Comparison of ENCODE assay signal across 8 mouse cellular contexts in the genomic region with DNA sequence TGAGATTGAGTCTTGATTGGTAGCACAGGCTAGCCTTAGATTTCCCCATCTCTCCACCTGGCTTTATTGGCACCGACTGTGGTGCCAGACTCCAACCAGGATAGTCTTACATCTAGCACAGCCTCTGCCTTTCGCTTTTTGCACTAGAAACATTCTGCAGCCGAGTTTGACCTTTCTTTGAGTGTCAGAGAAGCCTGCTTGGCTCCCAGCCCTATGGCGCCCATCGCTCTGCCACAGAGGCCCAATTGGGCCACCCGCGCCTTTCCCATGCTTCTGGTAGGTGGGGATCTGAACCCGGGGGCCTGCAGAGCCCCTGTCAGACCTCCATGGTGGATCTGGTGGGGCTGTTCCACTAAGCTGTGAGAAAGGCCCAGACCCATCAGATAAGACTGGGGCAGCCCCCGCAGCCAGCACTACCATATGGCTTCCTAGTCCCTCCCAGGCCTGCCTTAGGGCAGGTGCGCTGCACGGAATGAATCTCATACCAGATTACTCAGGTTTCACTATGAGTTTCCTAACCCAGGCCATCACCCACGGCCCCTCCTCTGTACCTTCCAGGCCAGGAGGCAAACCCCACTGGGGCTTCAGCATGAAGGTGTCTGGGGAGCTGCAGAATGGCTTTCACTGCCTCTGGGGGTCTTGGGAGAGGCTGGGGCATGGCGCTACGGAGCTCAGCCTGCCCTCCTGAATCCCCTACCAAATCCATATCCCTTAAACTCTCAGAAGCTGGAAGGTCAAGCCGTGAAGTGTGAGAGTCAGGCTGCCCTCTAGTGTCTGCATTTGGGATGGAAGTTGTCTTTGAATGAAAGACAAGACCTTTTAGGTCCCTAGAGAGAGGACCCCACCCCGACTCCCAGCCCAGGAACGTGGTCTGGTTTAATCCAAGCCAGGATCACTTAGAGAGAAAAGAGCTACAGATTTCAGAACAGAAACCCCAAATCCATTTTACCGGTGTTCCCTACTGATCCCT. TPM values are rescaled to one million over a fixed set of nuclear protein-coding genes. Genes with fewer than 3 reads are reported as not detected.
DNase-seq lines count a peak whose midpoint lies in the region; ATAC-seq and TF ChIP-seq lines count a peak whose summit lies in the region.
"Had no signal": no experiment of that assay in that cellular context is flagged by ENCODE, and none has a peak within 500 bp of the region (broad histone marks: within the 10 kb centered on the region; RNA-seq: fewer than 3 reads in every experiment).

No protein-coding gene starts in this region.

- H3K27me3 ChIP-seq in intestine, postnatal 0 days (replicated peaks; ENCODE audit: control insufficient read depth, insufficient read depth, low read length) = no peaks in the 10 kb centered on the region
- H3K27me3 ChIP-seq in intestine, embryonic 16.5 days (replicated peaks; ENCODE audit: control insufficient read depth, insufficient read depth, low read length) = no peaks in the 10 kb centered on the region
- H3K27me3 ChIP-seq in CH12.LX (replicated peaks) = peaks cover 9% of the 10 kb centered on the region
- H3K27me3 ChIP-seq in hindbrain, postnatal 0 days (ENCODE audit: insufficient read depth, low read length) = no peaks in the 10 kb centered on the region
- no peaks in the 10 kb centered on the region for H3K27me3 ChIP-seq in midbrain, embryonic 14.5 days (ENCODE audit: control insufficient read depth, insufficient read depth, low read length)

- peak; percentile 77 for TF ChIP-seq CTCF in intestine, postnatal 0 days (IDR thresholded peaks at IDR 0.05; ENCODE audit: low read depth)
- TF ChIP-seq CTCF in CH12.LX (conservative IDR thresholded peaks at IDR 0.05 in 1 of 2, IDR thresholded peaks at IDR 0.05 in 1 of 2; ENCODE audit: low read depth in 2 of 2, low read length in 2 of 2) = peak; percentile 67 to 70
- TF ChIP-seq CTCF in hindbrain, postnatal 0 days (IDR thresholded peaks at IDR 0.05; ENCODE audit: low read depth) = peak; percentile 76

- no peak overlapping the region for H3K27ac ChIP-seq in intestine, postnatal 0 days (ENCODE audit: low read depth, low read length)
- no peak overlapping the region for H3K27ac ChIP-seq in intestine, embryonic 16.5 days (ENCODE audit: low read length)
- no peak overlapping the region for H3K27ac ChIP-seq in CH12.LX (ENCODE audit: insufficient read depth, low read depth)
- H3K27ac ChIP-seq in hindbrain, postnatal 0 days = no peak overlapping the region
- H3K27ac ChIP-seq in midbrain, embryonic 14.5 days (replicated peaks; ENCODE audit: low read depth, low read length) = no peak overlapping the region
- H3K27ac ChIP-seq: heart, embryonic 13.5 days had no signal

- in situ Hi-C loops in CH12.LX (cut with MboI; ENCODE audit: low pct_ligation_motif_present, low pct_unique_long_range_greater_than_20kb, low sequenced_read_pairs) = loop anchor here (5.0 to 25.0 kb wide), 4 partner anchors 81 to 764 kb away; no protein-coding TSS in a partner anchor

- DNase-seq in CH12.LX (ENCODE audit: extremely low read depth) (peak; percentile 83), ZHBTc4 (ENCODE audit: low read depth, low spot score) (peak; percentile 88)
- peak; percentile 65 for DNase-seq in hindbrain, postnatal 0 days (ENCODE audit: low spot score)
- DNase-seq in midbrain, embryonic 14.5 days = peak; percentile 75
- no peak for DNase-seq in right cerebral cortex, postnatal 10 days (ENCODE audit: low spot score in 2 of 2)

- H3K4me2 ChIP-seq in intestine, postnatal 0 days (replicated peaks; ENCODE audit: low read depth) = no peak overlapping the region
- no peak overlapping the region for H3K4me2 ChIP-seq in intestine, embryonic 16.5 days (ENCODE audit: low read depth, low read length)
- H3K4me2 ChIP-seq in CH12.LX (ENCODE audit: insufficient read depth, low read depth, poor library complexity, severe bottlenecking) = peak overlapping the region; percentile 61; the same call in 1 of the 2 replicates
- no peak overlapping the region for H3K4me2 ChIP-seq in hindbrain, postnatal 0 days (ENCODE audit: low read depth, low read length)
- H3K4me2 ChIP-seq in midbrain, embryonic 14.5 days (ENCODE audit: low read length) = no peak overlapping the region
- H3K4me2 ChIP-seq: heart, embryonic 13.5 days had no signal

- H3K36me3 ChIP-seq in intestine, postnatal 0 days (ENCODE audit: control insufficient read depth, insufficient read depth) = no peaks in the 10 kb centered on the region
- no peaks in the 10 kb centered on the region for H3K36me3 ChIP-seq in intestine, embryonic 16.5 days (ENCODE audit: control insufficient read depth, insufficient read depth, low read length)
- H3K36me3 ChIP-seq in CH12.LX (replicated peaks in 1 of 2; ENCODE audit: control insufficient read depth in 1 of 2, insufficient read depth in 1 of 2, low read length in 1 of 2) = no peaks in the 10 kb centered on the region
- H3K36me3 ChIP-seq in hindbrain, postnatal 0 days (ENCODE audit: insufficient read depth, low read length) = no peaks in the 10 kb centered on the region
- H3K36me3 ChIP-seq in midbrain, embryonic 14.5 days (ENCODE audit: control insufficient read depth, insufficient read depth, low read length) = no peaks in the 10 kb centered on the region
- H3K36me3 ChIP-seq: heart, embryonic 13.5 days had no signal

- peak; percentile 11 for TF ChIP-seq RAD21 in CH12.LX (IDR thresholded peaks at IDR 0.05; ENCODE audit: low read depth, low read length)

- no peak overlapping the region for H3K4me3 ChIP-seq in intestine, postnatal 0 days (ENCODE audit: low read depth, low read length)
- H3K4me3 ChIP-seq in intestine, embryonic 16.5 days (ENCODE audit: low read length) = no peak overlapping the region
- H3K4me3 ChIP-seq in CH12.LX (replicated peaks in 1 of 3; ENCODE audit: low read depth in 2 of 3, low read length in 2 of 3, poor library complexity in 1 of 3) = no peak overlapping the region
- H3K4me3 ChIP-seq in hindbrain, postnatal 0 days (ENCODE audit: low read length) = no peak overlapping the region
- no peak overlapping the region for H3K4me3 ChIP-seq in midbrain, embryonic 14.5 days (replicated peaks; ENCODE audit: low read depth, low read length)
- H3K4me3 ChIP-seq: heart, embryonic 13.5 days had no signal

- H3K9ac ChIP-seq in intestine, postnatal 0 days (ENCODE audit: low read depth, low read length) = no peak overlapping the region
- H3K9ac ChIP-seq in intestine, embryonic 16.5 days (ENCODE audit: low read depth, low read length) = no peak overlapping the region
- H3K9ac ChIP-seq in CH12.LX (ENCODE audit: insufficient read depth, low read depth) = no peak overlapping the region
- no peak overlapping the region for H3K9ac ChIP-seq in hindbrain, postnatal 0 days (replicated peaks; ENCODE audit: low read length)
- H3K9ac ChIP-seq in midbrain, embryonic 14.5 days (replicated peaks; ENCODE audit: low read length) = no peak overlapping the region
- H3K9ac ChIP-seq: heart, embryonic 13.5 days had no signal

- WGBS in intestine, postnatal 0 days = 51% methylated on average over 18 of the region's 18 CpGs
- 51% methylated on average over 18 of the region's 18 CpGs for WGBS in intestine, embryonic 16.5 days
- WGBS in hindbrain, postnatal 0 days = 54% methylated on average over 18 of the region's 18 CpGs
- 54% methylated on average over 18 of the region's 18 CpGs for WGBS in midbrain, embryonic 14.5 days

- H3K9me3 ChIP-seq in intestine, postnatal 0 days (ENCODE audit: control insufficient read depth) = no peaks in the 10 kb centered on the region
- H3K9me3 ChIP-seq in intestine, embryonic 16.5 days (ENCODE audit: control insufficient read depth, low read length) = 0 out of 2 replicates have a peak, but pooled peaks cover 2% of the 10 kb centered on the region
- peaks cover 5% of the 10 kb centered on the region for H3K9me3 ChIP-seq in CH12.LX (replicated peaks; ENCODE audit: low read length)
- no peaks in the 10 kb centered on the region for H3K9me3 ChIP-seq in hindbrain, postnatal 0 days (ENCODE audit: low read length)
- no peaks in the 10 kb centered on the region for H3K9me3 ChIP-seq in midbrain, embryonic 14.5 days (ENCODE audit: control insufficient read depth, low read length)
- H3K9me3 ChIP-seq: heart, embryonic 13.5 days had no signal

- TF ChIP-seq POLR2A in CH12.LX (IDR thresholded peaks at IDR 0.05; ENCODE audit: low read depth, low read length) = no peak

- H3K4me1 ChIP-seq in intestine, postnatal 0 days (replicated peaks; ENCODE audit: control insufficient read depth, insufficient read depth, low read length) = no peaks in the 10 kb centered on the region
- H3K4me1 ChIP-seq in intestine, embryonic 16.5 days (ENCODE audit: control insufficient read depth, insufficient read depth, low read length) = peaks cover 5% of the 10 kb centered on the region
- peaks cover 0 to 29% of the 10 kb centered on the region in 2 experiments; a peak in 3 of 4 replicates for H3K4me1 ChIP-seq in CH12.LX (ENCODE audit: control insufficient read depth in 1 of 2, insufficient read depth in 2 of 2)
- H3K4me1 ChIP-seq in hindbrain, postnatal 0 days (ENCODE audit: insufficient read depth, low read length) = no peaks in the 10 kb centered on the region
- H3K4me1 ChIP-seq in midbrain, embryonic 14.5 days (ENCODE audit: control insufficient read depth, insufficient read depth, low read length) = 0 out of 2 replicates have a peak, but pooled peaks cover under 1% of the 10 kb centered on the region

- no peaks in the 10 kb centered on the region for H3K79me2 ChIP-seq in CH12.LX (replicated peaks; ENCODE audit: control insufficient read depth, extremely low read depth, insufficient read depth, poor library complexity, severe bottlenecking)

- ATAC-seq in intestine, postnatal 0 days = no peak
- no peak for ATAC-seq in intestine, embryonic 16.5 days
- ATAC-seq in hindbrain, postnatal 0 days = 0 out of 2 replicates have a peak, but pooled peaks have one; percentile 19
- ATAC-seq in midbrain, embryonic 14.5 days (ENCODE audit: low FRiP score, low TSS enrichment) = no peak

- dilution Hi-C loops in CH12.LX (cut with MboI; ENCODE audit: extremely low pct_ligation_motif_present, extremely low pct_unique_long_range_greater_than_20kb, low sequenced_read_pairs) = no loop called here

- TF ChIP-seq EP300 in CH12.LX (IDR thresholded peaks at IDR 0.05; ENCODE audit: low read length) = peak; percentile 94

RNA-seq across cellular contexts. Expression of gene Slc7a10, which starts 9.5 kb away (rescaled TPM):
- 0.34 and 0.42 TPM in 2 replicates for polyA plus RNA-seq in intestine, postnatal 0 days (2015; fragmentation: Nextera tagmentation; extraction: Ambion mirVana)
- 0.99 and 1.2 TPM in 2 replicates for polyA plus RNA-seq in intestine, embryonic 16.5 days (2015; fragmentation: Nextera tagmentation; extraction: Ambion mirVana)
- total RNA-seq in CH12.LX (2012; rRNA removed) (not detected in 2 replicates), CH12.LX (2014; rRNA removed) (not detected in 2 replicates)
- not detected in 2 replicates for polyA plus RNA-seq in CH12.LX (2012; ENCODE audit: insufficient read length, low read depth)
- total RNA-seq in hindbrain, postnatal 0 days (2014; rRNA removed) = 62.9 and 70.2 TPM in 2 replicates
- polyA plus RNA-seq in hindbrain, postnatal 0 days (2015; fragmentation: Nextera tagmentation; extraction: Ambion mirVana) = 47.8 and 52.8 TPM in 2 replicates
- polyA plus RNA-seq in midbrain, embryonic 14.5 days (2014; fragmentation: Nextera tagmentation; extraction: Ambion mirVana) = 6.5 and 9.6 TPM in 2 replicates

RNA-seq across cellular contexts. Expression of gene Lrp3, which starts 38.6 kb away (rescaled TPM):
- polyA plus RNA-seq in intestine, postnatal 0 days (2015; fragmentation: Nextera tagmentation; extraction: Ambion mirVana) = 1.6 and 2.1 TPM in 2 replicates
- polyA plus RNA-seq in intestine, embryonic 16.5 days (2015; fragmentation: Nextera tagmentation; extraction: Ambion mirVana) = 2.8 and 3.3 TPM in 2 replicates
- total RNA-seq in CH12.LX (2012; rRNA removed) (not detected in 2 replicates), CH12.LX (2014; rRNA removed) (not detected in 2 replicates)
- polyA plus RNA-seq in CH12.LX (2012; ENCODE audit: insufficient read length, low read depth) = not detected in 2 replicates
- total RNA-seq in hindbrain, postnatal 0 days (2014; rRNA removed) = 132 and 137 TPM in 2 replicates
- polyA plus RNA-seq in hindbrain, postnatal 0 days (2015; fragmentation: Nextera tagmentation; extraction: Ambion mirVana) = 20.2 and 20.7 TPM in 2 replicates
- polyA plus RNA-seq in midbrain, embryonic 14.5 days (2014; fragmentation: Nextera tagmentation; extraction: Ambion mirVana) = 33.3 and 35.8 TPM in 2 replicates

RNA-seq across cellular contexts. Expression of gene Cebpa, which starts 57.6 kb away (rescaled TPM):
- polyA plus RNA-seq in intestine, postnatal 0 days (2015; fragmentation: Nextera tagmentation; extraction: Ambion mirVana) = 25.1 and 28.0 TPM in 2 replicates
- polyA plus RNA-seq in intestine, embryonic 16.5 days (2015; fragmentation: Nextera tagmentation; extraction: Ambion mirVana) = 9.9 and 11.7 TPM in 2 replicates
- total RNA-seq in CH12.LX (2012; rRNA removed) (not detected in 2 replicates), CH12.LX (2014; rRNA removed) (not detected in 2 replicates)
- polyA plus RNA-seq in CH12.LX (2012; ENCODE audit: insufficient read length, low read depth) = not detected in 2 replicates
- total RNA-seq in hindbrain, postnatal 0 days (2014; rRNA removed) = 8.3 and 9.8 TPM in 2 replicates
- 1.1 TPM in 2 replicates for polyA plus RNA-seq in hindbrain, postnatal 0 days (2015; fragmentation: Nextera tagmentation; extraction: Ambion mirVana)
- 0.61 and 0.88 TPM in 2 replicates for polyA plus RNA-seq in midbrain, embryonic 14.5 days (2014; fragmentation: Nextera tagmentation; extraction: Ambion mirVana)

Comparison
In these comparisons a context has a peak if more than half of its experiments do, and no peak if none do; other contexts are left out.
1. DNase-seq: peak in CH12.LX (single experiment), ZHBTc4 (single experiment), hindbrain, postnatal 0 days (single experiment) and midbrain, embryonic 14.5 days (single experiment); none in right cerebral cortex, postnatal 10 days (0 of 2).
2. Peak in every context shown above with its lines, with median percentiles within 50 percentile points of each other: CTCF ChIP-seq.